Mouse (Mus musculus) liver, embryonic 11.5 days (tissue): ENCODE results near the gene Cnn2. TPM values are rescaled to one million over a fixed set of nuclear protein-coding genes. Genes with fewer than 3 reads are reported as not detected.

Experiments used
- ATAC-seq: fragments of 200-750 bp; cut with Nextera tagmentation; replicated peaks from 2 replicates; pipeline ENCODE4 v1.8.0; 2017; ENCODE audit warnings: moderate number of reproducible peaks, mild to moderate bottlenecking, moderate TSS enrichment, moderate library complexity; ENCODE audit not compliant: low FRiP score
- DNase-seq: peaks from one replicate; pipeline ENCODE4 v3.0.0-alpha.2; 2017; ENCODE audit warnings: low spot score
- H3K27ac ChIP-seq: fragments of 300-500 bp; sonication (generic); 2 replicates; pipeline ENCODE4 v1.5.1; 2014; ENCODE audit warnings: mild to moderate bottlenecking, low read depth, low read length, control low read depth
- H3K27me3 ChIP-seq: fragments of 300-500 bp; sonication (generic); replicated peaks from 2 replicates; pipeline ENCODE4 v1.6.1; 2014; ENCODE audit warnings: low read length, mixed read lengths; ENCODE audit not compliant: control insufficient read depth, insufficient read depth
- H3K36me3 ChIP-seq: fragments of 300-500 bp; sonication (generic); 2 replicates; pipeline ENCODE4 v1.6.1; 2014; ENCODE audit warnings: mild to moderate bottlenecking, low read length, moderate library complexity, mixed read lengths; ENCODE audit not compliant: control insufficient read depth, insufficient read depth
- H3K4me1 ChIP-seq: fragments of 300-500 bp; sonication (generic); replicated peaks from 2 replicates; pipeline ENCODE4 v1.6.1; 2014; ENCODE audit warnings: low read length, mixed read lengths; ENCODE audit not compliant: control insufficient read depth, insufficient read depth
- H3K4me2 ChIP-seq: fragments of 300-500 bp; sonication (generic); 2 replicates; pipeline ENCODE4 v1.6.1; 2014; ENCODE audit warnings: mild to moderate bottlenecking, control low read depth, moderate library complexity
- H3K4me3 ChIP-seq: fragments of 300-500 bp; sonication (generic); 2 replicates; pipeline ENCODE4 v1.5.1; 2014; ENCODE audit warnings: low read depth, low read length, control low read depth
- H3K9ac ChIP-seq: fragments of 300-500 bp; sonication (generic); 2 replicates; pipeline ENCODE4 v1.6.1; 2014; ENCODE audit warnings: low read depth, low read length, control low read depth
- H3K9me3 ChIP-seq: fragments of 300-500 bp; sonication (generic); 2 replicates; pipeline ENCODE4 v1.6.1; 2016; ENCODE audit warnings: low read length, inconsistent platforms, mixed read lengths; ENCODE audit not compliant: control insufficient read depth
- WGBS: fragments of 180-500 bp; shearing (Covaris S2); extraction: QIAGEN DNeasy Blood & Tissue Kit; methylation state at CpG from one replicate; pipeline ENCODE4 v1.1.7; 2014; 5-methylcytosine and 5-hydroxymethylcytosine counted together
- polyA plus RNA-seq: library from polyadenylated mRNA; unstranded; fragments of >200 nt; fragmentation: Nextera tagmentation; extraction: Ambion mirVana; gene quantifications from 2 replicates; pipeline ENCODE4 v1.2.1, GENCODE M21; 2014

The Cnn2 gene
- polyA plus RNA-seq, 1 experiment from 2014 or later: 115 TPM

- no peak for DNase-seq
- Histone ChIP-seq H3K9me3 (no peaks in the 10 kb centered on the region), H3K9ac (no peak overlapping the region), H3K27me3 (no peaks in the 10 kb centered on the region), H3K4me3 (no peak overlapping the region), H3K36me3 (peaks cover 19% of the 10 kb centered on the region; the same call in 1 of the 2 replicates), H3K4me2 (no peak overlapping the region), H3K27ac (no peak overlapping the region; the same call in 1 of the 2 replicates), H3K4me1 (peaks cover 32% of the 10 kb centered on the region)
- WGBS: 69% methylated on average over 20 of the region's 20 CpGs
- ATAC-seq: peak; percentile 43; the same call in 1 of the 2 replicates
These were observed 39.5 kb downstream of the Cnn2 start for GRCm38 (mm10) chr10:80027681-80028520.

DNA sequence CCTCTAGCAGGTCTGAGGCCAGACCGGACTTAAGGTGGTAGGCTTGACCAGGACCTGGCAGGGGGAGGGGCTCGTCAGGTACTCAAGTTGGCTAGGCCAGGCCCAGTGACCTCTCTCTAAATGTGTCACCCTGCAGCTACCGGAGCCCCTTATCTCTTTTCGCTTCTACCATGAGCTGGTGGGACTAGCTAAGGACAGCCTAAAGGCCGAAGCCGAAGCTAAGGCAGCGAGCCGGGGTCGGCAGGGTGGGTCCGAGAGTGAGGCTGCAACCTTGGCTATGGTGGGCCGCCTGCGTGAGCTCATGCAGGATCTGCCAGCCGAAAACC is 40.1 kb downstream of the Cnn2 start:
- Histone ChIP-seq H3K9me3 (no peaks in the 10 kb centered on the region), H3K4me3 (no peak overlapping the region), H3K4me1 (peaks cover 38% of the 10 kb centered on the region), H3K9ac (no peak overlapping the region), H3K4me2 (no peak overlapping the region), H3K27ac (no peak overlapping the region), H3K27me3 (no peaks in the 10 kb centered on the region), H3K36me3 (peaks cover 19% of the 10 kb centered on the region; the same call in 1 of the 2 replicates)
- DNase-seq (no peak), ATAC-seq (no peak)
- WGBS: 92% methylated on average over 13 of the region's 13 CpGs

GRCm38 (mm10) chr10:80030191-80030590 is 41.8 kb downstream of the Cnn2 start:
- Histone ChIP-seq H3K27ac (no peak overlapping the region), H3K9ac (no peak overlapping the region), H3K4me1 (peaks cover 37% of the 10 kb centered on the region), H3K4me2 (no peak overlapping the region), H3K36me3 (peaks cover 26% of the 10 kb centered on the region; the same call in 1 of the 2 replicates), H3K27me3 (no peaks in the 10 kb centered on the region), H3K4me3 (no peak overlapping the region), H3K9me3 (no peaks in the 10 kb centered on the region)
- DNase-seq: no peak
- ATAC-seq: no peak
- 81% methylated on average over 9 of the region's 9 CpGs for WGBS

- H3K27me3 ChIP-seq: no peaks in the 10 kb centered on the region
- DNase-seq: no peak
- H3K27ac ChIP-seq: no peak overlapping the region
- 87% methylated on average over 17 of the region's 17 CpGs for WGBS
- H3K9me3 ChIP-seq: no peaks in the 10 kb centered on the region
- no peak overlapping the region for H3K4me3 ChIP-seq
- no peak overlapping the region for H3K9ac ChIP-seq
- no peak for ATAC-seq
- H3K4me2 ChIP-seq: no peak overlapping the region
- peaks cover 37% of the 10 kb centered on the region for H3K4me1 ChIP-seq
- peaks cover 30% of the 10 kb centered on the region for H3K36me3 ChIP-seq
These were observed 42.4 kb downstream of the Cnn2 start for GRCm38 (mm10) chr10:80030736-80031135.

GRCm38 (mm10) chr10:80032799-80033480 is 44.6 kb downstream of the Cnn2 start:
- H3K4me3 ChIP-seq: 0 out of 2 replicates have a peak overlapping the region, but pooled peaks have one; percentile 0
- peak overlapping the region; percentile 22; the same call in 1 of the 2 replicates for H3K9ac ChIP-seq
- H3K4me2 ChIP-seq: peak overlapping the region; percentile 8
- no peak for DNase-seq
- peaks cover 39% of the 10 kb centered on the region for H3K4me1 ChIP-seq
- ATAC-seq: no peak; the same call in none of the 2 replicates
- H3K9me3 ChIP-seq: no peaks in the 10 kb centered on the region
- 10% methylated on average over 5 of the region's 5 CpGs for WGBS
- H3K27ac ChIP-seq: peak overlapping the region; percentile 39
- H3K27me3 ChIP-seq: no peaks in the 10 kb centered on the region
- H3K36me3 ChIP-seq: peaks cover 42% of the 10 kb centered on the region

DNA sequence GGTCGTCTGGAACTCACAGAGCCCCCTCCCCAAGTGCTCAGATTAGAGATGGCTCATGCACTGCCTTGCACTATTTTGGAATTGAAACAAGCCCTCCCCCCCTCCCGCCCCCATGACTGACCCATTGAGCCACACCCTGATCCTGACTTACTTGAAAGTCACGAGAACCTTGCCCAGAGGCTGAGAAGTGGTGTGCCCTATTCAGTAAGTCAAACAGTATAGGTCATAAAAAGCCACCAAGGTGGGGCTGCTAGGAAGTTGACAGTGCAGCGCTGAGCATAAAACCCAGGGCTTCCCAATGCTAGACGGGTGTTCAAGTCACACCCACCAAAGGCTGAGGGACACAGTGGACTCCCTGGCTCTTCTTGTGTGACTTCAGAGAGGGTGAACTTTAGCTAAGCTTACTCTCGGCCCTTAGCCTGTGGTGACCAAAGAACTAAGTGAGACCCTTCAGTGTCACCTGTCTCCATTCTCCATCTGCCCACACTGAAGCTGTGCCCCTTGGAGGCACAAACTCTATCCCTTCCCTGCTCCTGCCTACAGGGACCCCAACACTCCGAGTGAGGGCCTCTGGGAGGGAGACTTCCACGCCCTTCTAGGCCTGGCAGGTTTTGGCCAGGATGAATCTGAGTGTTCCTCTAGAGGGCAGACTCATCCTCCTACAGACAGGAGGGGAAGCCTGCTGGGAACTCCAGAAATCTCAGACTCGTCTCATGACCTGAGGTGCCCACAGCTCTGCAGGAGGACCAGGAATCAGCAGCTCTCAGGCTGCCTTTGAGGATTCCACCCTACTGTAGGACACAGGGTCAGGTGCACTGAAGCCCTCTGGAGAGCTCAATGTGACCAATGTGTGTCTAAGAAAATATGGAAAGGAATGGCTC is 45.4 kb downstream of the Cnn2 start:
- Histone ChIP-seq H3K36me3 (peaks cover 43% of the 10 kb centered on the region), H3K9ac (0 out of 2 replicates have a peak overlapping the region, but pooled peaks have one; percentile 43), H3K9me3 (no peaks in the 10 kb centered on the region), H3K27me3 (no peaks in the 10 kb centered on the region), H3K27ac (peak overlapping the region; percentile 39), H3K4me3 (0 out of 2 replicates have a peak overlapping the region, but pooled peaks have one; percentile 2), H3K4me2 (peak overlapping the region; percentile 8), H3K4me1 (peaks cover 39% of the 10 kb centered on the region)
- DNase-seq (no peak), ATAC-seq (peak; percentile 22; the same call in 1 of the 2 replicates)
- 27% methylated on average over 9 of the region's 9 CpGs for WGBS

- Histone ChIP-seq H3K36me3 (peaks cover 38% of the 10 kb centered on the region), H3K27ac (peak overlapping the region; percentile 4; the same call in 1 of the 2 replicates), H3K4me1 (peaks cover 41% of the 10 kb centered on the region)
These were observed 46.8 kb downstream of the Cnn2 start for GRCm38 (mm10) chr10:80035148-80035547.

DNA sequence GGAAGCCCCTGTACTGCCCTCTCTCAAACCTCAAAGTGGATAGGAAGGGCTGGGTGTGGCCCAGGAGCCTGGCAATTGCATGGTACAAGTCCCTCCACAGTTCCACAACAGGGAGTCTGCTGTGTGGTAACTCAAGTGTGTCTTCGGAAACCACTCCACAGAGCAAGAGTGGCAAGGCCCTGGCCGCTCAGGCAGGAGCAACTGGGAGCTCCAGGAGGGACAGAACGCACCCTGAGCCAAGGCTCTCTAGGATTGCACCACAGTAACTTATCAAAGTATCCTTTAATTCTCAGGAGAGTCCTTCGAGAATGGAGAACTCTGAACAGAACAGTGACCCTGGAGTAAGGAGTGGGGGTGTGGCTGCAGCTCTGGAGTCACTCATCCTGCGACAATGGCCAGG is 47.3 kb downstream of the Cnn2 start:
- Histone ChIP-seq H3K9me3 (no peaks in the 10 kb centered on the region), H3K4me1 (peaks cover 41% of the 10 kb centered on the region), H3K4me3 (no peak overlapping the region), H3K27ac (peak overlapping the region; percentile 4; the same call in 1 of the 2 replicates), H3K9ac (peak overlapping the region; percentile 20; the same call in 1 of the 2 replicates), H3K27me3 (no peaks in the 10 kb centered on the region), H3K36me3 (peaks cover 38% of the 10 kb centered on the region), H3K4me2 (no peak overlapping the region)
- 91% methylated on average over 5 of the region's 5 CpGs for WGBS
- no peak for ATAC-seq
- DNase-seq: no peak

More at GRCm38 (mm10) chr10:80035148-80035547, 46.8 kb downstream of the Cnn2 start:
- Histone ChIP-seq H3K9ac (0 out of 2 replicates have a peak overlapping the region, but pooled peaks have one; percentile 9), H3K4me2 (no peak overlapping the region), H3K27me3 (no peaks in the 10 kb centered on the region), H3K9me3 (no peaks in the 10 kb centered on the region), H3K4me3 (no peak overlapping the region)
- ATAC-seq: no peak
- DNase-seq: no peak
- 85% methylated on average over 8 of the region's 8 CpGs for WGBS
